Mouse (Mus musculus): ENCODE results near the gene Cpt1a.

GRCm38 (mm10) chr19:3333247-3333646 is 11.1 kb downstream of the Cpt1a start:
- TF ChIP-seq CTCF (IDR thresholded peaks at IDR 0.05; ENCODE audit: borderline replicate concordance, extremely low read depth, insufficient read depth, insufficient read length) (no peak), POLR2A (IDR thresholded peaks at IDR 0.05; ENCODE audit: borderline replicate concordance, extremely low read depth, insufficient read depth, insufficient read length, poor library complexity, severe bottlenecking) (no peak)

All from brain, embryonic 14.5 days (tissue).